Mouse (Mus musculus) spleen, adult 2 months (tissue): ENCODE measurements at regions not wholly inside any gene's neighbourhood (a gene's known extent, or its start where the extent isn't known, plus 50 kb on each side); places are given as distances from the start of the nearest gene placed in this dataset.

ENCODE experiments used
- DNase-seq, 2 experiments: peaks; one replicate each; pipeline versions ENCODE4 v3.0.0 to v3.0.0-alpha.2; 2012 to 2021; ENCODE audit warnings: low spot score in 2 of 2, low read depth in 1 of 2
- H3K27ac ChIP-seq: fragments of 200-500 bp; 2 replicates; pipeline ENCODE4 v1.5.1; 2012; ENCODE audit warnings: low read length, inconsistent platforms; ENCODE audit not compliant: insufficient read depth
- H3K27me3 ChIP-seq: fragments of 200-500 bp; 2 replicates; pipeline ENCODE4 v1.6.1; 2012; ENCODE audit warnings: mild to moderate bottlenecking, moderate library complexity, low read length, inconsistent platforms; ENCODE audit not compliant: control insufficient read depth, insufficient read depth
- H3K36me3 ChIP-seq: fragments of 200-500 bp; 2 replicates; pipeline ENCODE4 v1.6.1; 2012; ENCODE audit warnings: mild to moderate bottlenecking, low read length, inconsistent platforms; ENCODE audit not compliant: control insufficient read depth, insufficient read depth
- H3K4me1 ChIP-seq: fragments of 200-500 bp; 2 replicates; pipeline ENCODE4 v1.6.1; 2011; ENCODE audit warnings: inconsistent platforms; ENCODE audit not compliant: control insufficient read depth, insufficient read depth, insufficient read length
- H3K4me3 ChIP-seq: fragments of 200-500 bp; 2 replicates; pipeline ENCODE4 v1.5.1; 2011; ENCODE audit warnings: mild to moderate bottlenecking, inconsistent platforms; ENCODE audit not compliant: insufficient read depth, insufficient read length; ENCODE audit errors: extremely low read depth
- CTCF ChIP-seq: fragments of 200-500 bp; IDR thresholded peaks from 2 replicates; pipeline ENCODE4 v1.5.1; 2011; ENCODE audit warnings: mild to moderate bottlenecking, inconsistent platforms; ENCODE audit not compliant: insufficient read depth, insufficient read length, insufficient replicate concordance; ENCODE audit errors: extremely low read depth
- POLR2A ChIP-seq: fragments of 200-500 bp; IDR thresholded peaks from 2 replicates; pipeline ENCODE4 v1.6.1; 2011; ENCODE audit warnings: low read depth, low read length, inconsistent platforms
- WGBS: fragments of 180-500 bp; shearing (Covaris S2); methylation state at CpG from one replicate; pipeline ENCODE4 v1.1.7; 2018; 5-methylcytosine and 5-hydroxymethylcytosine counted together

DNA sequence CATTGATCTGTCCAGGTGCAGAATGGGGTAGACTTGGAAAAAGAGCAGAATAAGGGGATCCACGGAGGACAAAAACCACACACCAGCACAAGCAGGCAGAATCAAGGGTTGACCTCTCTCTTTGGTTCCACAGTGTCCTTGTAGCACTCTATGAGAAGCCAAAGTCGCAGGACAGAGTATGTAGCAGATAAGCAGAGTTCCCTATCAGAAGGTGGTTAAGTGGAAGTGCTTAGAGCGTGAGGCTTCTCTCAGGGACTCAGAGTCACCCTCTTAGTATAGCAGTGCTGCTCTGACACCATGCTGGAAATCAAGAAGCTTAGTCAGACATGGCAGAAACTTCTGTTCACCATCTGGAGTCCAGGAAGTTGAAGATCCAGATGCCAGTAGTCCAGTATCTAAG is 338.2 kb downstream of the Gm49356 start:
- Histone ChIP-seq H3K36me3 (no peaks in the 10 kb centered on the region), H3K27me3 (no peaks in the 10 kb centered on the region), H3K4me3 (no peak overlapping the region), H3K27ac (no peak overlapping the region), H3K4me1 (no peaks in the 10 kb centered on the region)
- DNase-seq, result no peak
- TF ChIP-seq POLR2A, result no peak
- no peak for TF ChIP-seq CTCF
- 78% methylated on average over 3 of the region's 3 CpGs for WGBS

DNA sequence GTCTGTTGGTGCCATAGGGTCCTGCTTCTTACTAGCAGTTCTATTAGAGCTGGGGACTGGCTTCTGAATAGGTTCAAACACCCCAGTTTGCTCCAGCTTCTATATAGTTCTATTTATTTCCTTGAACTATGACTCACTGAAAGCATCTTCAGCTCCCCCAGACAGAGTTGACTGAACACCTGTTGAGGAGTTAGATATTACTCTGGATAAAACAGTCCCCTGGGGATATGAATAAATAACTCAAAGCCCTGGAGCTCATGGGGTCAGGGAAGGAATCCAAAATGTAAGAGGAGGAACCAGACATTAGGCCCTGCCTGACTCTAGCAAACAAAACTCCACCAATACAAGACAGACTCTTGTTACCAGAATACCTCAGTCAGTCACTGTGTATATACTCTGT is 341.4 kb downstream of the Gm49356 start:
- TF ChIP-seq CTCF (no peak), POLR2A (no peak)
- Histone ChIP-seq H3K36me3 (no peaks in the 10 kb centered on the region), H3K27ac (no peak overlapping the region), H3K27me3 (no peaks in the 10 kb centered on the region), H3K4me3 (no peak overlapping the region), H3K4me1 (no peaks in the 10 kb centered on the region)
- DNase-seq, result no peak

DNA sequence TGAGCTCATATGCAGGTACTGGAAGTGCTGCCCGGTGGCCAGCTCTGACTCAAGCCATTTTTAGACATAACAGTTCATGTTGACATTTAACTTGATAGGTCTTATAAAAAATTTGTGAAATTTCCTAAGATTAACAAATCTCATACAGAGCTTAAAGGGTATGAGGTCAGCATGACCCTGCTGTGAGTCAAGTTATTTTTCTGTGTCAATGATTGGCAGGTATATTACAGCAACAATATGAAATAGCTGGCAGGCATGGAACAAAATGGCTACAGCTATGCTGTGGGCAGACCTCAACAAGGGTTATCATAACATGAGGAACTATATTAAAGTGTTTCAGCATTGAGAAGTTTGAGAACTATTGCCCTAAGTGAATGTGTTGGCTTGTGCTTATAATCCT is 342.6 kb downstream of the Gm49356 start:
- 89% methylated on average over 1 of the region's 1 CpGs for WGBS
- no peak for DNase-seq
- no peak overlapping the region for H3K27ac ChIP-seq
- H3K36me3 ChIP-seq, result no peaks in the 10 kb centered on the region
- H3K4me3 ChIP-seq, result no peak overlapping the region
- H3K4me1 ChIP-seq, result no peaks in the 10 kb centered on the region
- TF ChIP-seq POLR2A, result no peak
- no peak for TF ChIP-seq CTCF
- no peaks in the 10 kb centered on the region for H3K27me3 ChIP-seq

DNA sequence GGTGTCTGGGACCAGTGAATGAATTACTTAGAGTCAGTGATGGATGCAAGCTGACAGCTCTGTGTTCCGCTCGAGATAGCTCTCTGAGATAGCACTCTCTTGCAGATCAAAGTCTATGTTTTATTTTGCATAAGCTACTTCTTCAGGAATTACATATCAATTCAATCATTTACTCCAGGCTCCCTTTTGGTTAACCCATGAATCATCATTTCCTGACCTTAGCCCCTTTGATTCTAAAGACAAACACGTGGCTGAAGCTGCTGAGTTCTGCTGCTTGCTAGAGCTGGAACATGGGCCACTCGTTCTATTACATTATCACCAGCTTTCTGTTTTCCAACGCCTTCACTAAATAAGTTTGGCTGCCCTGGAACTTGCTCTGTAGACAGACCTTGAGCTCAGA is 343.2 kb downstream of the Gm49356 start:
- Histone ChIP-seq H3K4me3 (no peak overlapping the region), H3K27ac (no peak overlapping the region), H3K36me3 (no peaks in the 10 kb centered on the region), H3K27me3 (no peaks in the 10 kb centered on the region), H3K4me1 (no peaks in the 10 kb centered on the region)
- WGBS, result 78% methylated on average over 5 of the region's 5 CpGs
- DNase-seq, result no peak
- TF ChIP-seq CTCF (no peak), POLR2A (no peak)

DNA sequence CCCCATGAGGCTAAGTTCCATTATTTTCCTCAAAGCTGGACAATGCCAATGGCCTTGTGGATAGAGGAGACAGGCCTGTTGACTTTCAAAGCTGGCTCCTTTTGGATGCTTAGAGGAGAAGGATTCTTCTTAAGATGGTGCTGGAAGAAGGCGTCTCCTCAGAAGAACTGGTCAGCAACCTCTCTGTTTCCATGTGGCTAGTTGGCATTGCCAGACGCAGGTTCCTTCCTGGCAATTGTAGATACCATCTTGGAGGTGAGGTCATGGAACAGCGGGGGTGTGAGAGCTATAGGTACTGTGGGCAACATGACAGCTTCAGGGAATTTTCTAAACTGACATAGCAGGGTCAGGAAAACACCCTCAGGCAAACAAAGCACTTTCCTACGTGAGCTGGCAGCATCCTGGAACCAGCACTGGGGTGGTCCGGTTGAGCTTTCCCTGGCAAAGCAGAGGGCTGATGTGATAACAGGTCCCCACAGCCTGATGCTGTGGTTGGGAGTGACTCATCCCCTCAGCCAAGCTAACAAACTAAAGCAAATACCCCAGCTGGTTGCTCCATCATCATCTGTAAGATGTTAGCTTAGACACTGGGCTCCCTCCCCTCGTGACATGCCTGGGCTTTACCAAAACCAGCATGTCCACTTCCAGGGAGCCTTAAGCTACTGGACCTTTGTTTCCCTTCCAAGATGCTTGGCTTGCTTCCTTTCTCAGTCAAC is 348.5 kb downstream of the Gm49356 start:
- Histone ChIP-seq H3K4me3 (no peak overlapping the region), H3K36me3 (no peaks in the 10 kb centered on the region), H3K27me3 (no peaks in the 10 kb centered on the region), H3K27ac (no peak overlapping the region), H3K4me1 (no peaks in the 10 kb centered on the region)
- no peak for TF ChIP-seq POLR2A
- no peak for TF ChIP-seq CTCF
- WGBS, result 85% methylated on average over 6 of the region's 6 CpGs
- DNase-seq, result no peak

DNA sequence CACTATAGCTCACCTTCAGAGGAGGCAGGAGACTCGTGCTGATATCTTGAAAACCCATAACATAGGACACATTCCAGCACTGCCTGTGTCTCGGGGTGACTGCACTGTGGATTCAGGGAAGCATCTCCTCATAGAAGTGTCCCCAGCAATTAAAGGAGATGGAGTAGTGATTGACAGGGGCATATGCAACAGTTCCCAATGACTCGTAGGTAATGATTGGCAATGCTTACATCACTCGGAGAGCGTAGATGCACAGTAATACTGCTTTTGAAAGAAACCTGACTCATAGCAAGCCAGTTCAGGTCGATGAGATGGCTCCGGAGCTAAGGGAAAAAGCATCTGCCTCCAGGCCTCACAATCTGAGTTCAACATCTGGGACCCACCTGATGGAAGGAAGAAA is 352.7 kb downstream of the Gm49356 start:
- TF ChIP-seq POLR2A, result no peak
- TF ChIP-seq CTCF, result no peak
- no peak overlapping the region for H3K27ac ChIP-seq

DNA sequence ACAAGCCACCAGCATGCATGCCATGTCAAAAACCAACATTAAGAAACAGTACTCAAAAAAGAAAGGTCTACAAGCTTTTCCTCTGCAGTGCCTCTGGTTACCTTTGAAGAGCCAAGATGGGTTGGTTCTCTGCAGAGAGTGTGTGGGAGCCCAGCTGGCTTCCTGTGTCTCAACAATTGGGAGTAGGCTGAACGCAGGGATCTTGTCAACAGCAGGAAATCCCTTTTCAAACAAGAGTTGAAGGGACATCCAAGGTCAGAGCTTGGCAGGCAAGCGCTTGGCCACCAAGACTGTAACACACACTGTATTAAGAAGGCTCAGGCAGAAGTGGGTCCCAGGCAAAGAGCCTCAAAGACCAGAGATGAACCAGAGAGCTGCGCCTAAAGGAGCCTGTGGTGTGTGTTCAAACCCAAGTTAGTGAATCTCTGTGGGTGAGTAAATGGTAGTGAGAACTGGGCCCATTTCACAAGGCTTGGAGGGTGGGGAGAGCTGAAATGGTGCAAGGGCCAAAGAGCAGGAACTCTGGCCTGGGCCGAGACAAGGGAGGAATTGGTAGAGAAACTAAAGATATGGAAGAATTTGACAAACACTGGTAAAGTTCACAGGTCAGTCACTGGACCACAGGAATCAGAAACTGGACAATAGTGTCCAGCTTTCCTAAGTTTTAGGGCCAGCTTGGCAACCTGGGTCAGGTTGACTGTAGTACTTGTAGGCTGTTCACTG is 357.0 kb downstream of the Gm49356 start:
- peak overlapping the region; percentile 25; the same call in 1 of the 2 replicates for H3K27ac ChIP-seq

More for the DNA sequence above, 352.7 kb downstream of the Gm49356 start:
- 89% methylated on average over 7 of the region's 7 CpGs for WGBS
- Histone ChIP-seq H3K4me1 (no peaks in the 10 kb centered on the region), H3K36me3 (no peaks in the 10 kb centered on the region), H3K4me3 (no peak overlapping the region), H3K27me3 (no peaks in the 10 kb centered on the region)
- DNase-seq, result no peak

More for the DNA sequence above, 357.0 kb downstream of the Gm49356 start:
- 55% methylated on average over 4 of the region's 4 CpGs for WGBS
- Histone ChIP-seq H3K4me1 (no peaks in the 10 kb centered on the region), H3K27me3 (no peaks in the 10 kb centered on the region), H3K4me3 (no peak overlapping the region), H3K36me3 (no peaks in the 10 kb centered on the region)
- no peak for DNase-seq
- TF ChIP-seq POLR2A (no peak), CTCF (no peak)
